Mouse (Mus musculus) midbrain, embryonic 11.5 days (tissue): ENCODE data around the gene Eml4. TPM values are rescaled to one million over a fixed set of nuclear protein-coding genes. Genes with fewer than 3 reads are reported as not detected.

Source experiments
- ATAC-seq: fragments of 200-750 bp; cut with Nextera tagmentation; 2 replicates; pipeline ENCODE4 v1.8.0; 2017; ENCODE audit warnings: moderate TSS enrichment, moderate library complexity; ENCODE audit not compliant: low FRiP score
- DNase-seq: peaks from one replicate; pipeline ENCODE4 v3.0.0; 2015; ENCODE audit warnings: low spot score; ENCODE audit errors: missing footprints
- H3K27ac ChIP-seq: fragments of 300-500 bp; sonication (generic); 2 replicates; pipeline ENCODE4 v1.5.1; 2014; ENCODE audit warnings: low read depth, low read length
- H3K27me3 ChIP-seq: fragments of 300-500 bp; sonication (generic); 2 replicates; pipeline ENCODE4 v1.6.1; 2014; ENCODE audit warnings: mild to moderate bottlenecking, low read length, moderate library complexity, mixed read lengths; ENCODE audit not compliant: control insufficient read depth, insufficient read depth
- H3K36me3 ChIP-seq: fragments of 300-500 bp; sonication (generic); 2 replicates; pipeline ENCODE4 v1.6.1; 2014; ENCODE audit warnings: mild to moderate bottlenecking, low read length, moderate library complexity, mixed read lengths; ENCODE audit not compliant: control insufficient read depth, insufficient read depth
- H3K4me1 ChIP-seq: fragments of 300-500 bp; sonication (generic); 2 replicates; pipeline ENCODE4 v1.6.1; 2014; ENCODE audit warnings: low read length; ENCODE audit not compliant: control insufficient read depth, insufficient read depth
- H3K4me2 ChIP-seq: fragments of 300-500 bp; sonication (generic); 2 replicates; pipeline ENCODE4 v1.6.1; 2014; ENCODE audit warnings: mild to moderate bottlenecking, moderate library complexity
- H3K4me3 ChIP-seq: fragments of 300-500 bp; sonication (generic); 2 replicates; pipeline ENCODE4 v1.5.1; 2014; ENCODE audit warnings: low read depth, low read length
- H3K9ac ChIP-seq: fragments of 300-500 bp; sonication (generic); 2 replicates; pipeline ENCODE4 v1.6.1; 2014; ENCODE audit warnings: low read length
- H3K9me3 ChIP-seq: fragments of 300-500 bp; sonication (generic); 2 replicates; pipeline ENCODE4 v1.6.1; 2016; ENCODE audit warnings: low read length; ENCODE audit not compliant: control insufficient read depth
- WGBS: fragments of 180-500 bp; shearing (Covaris S2); extraction: QIAGEN DNeasy Blood & Tissue Kit; methylation state at CpG from one replicate; pipeline ENCODE4 v1.1.7; 2014; 5-methylcytosine and 5-hydroxymethylcytosine counted together
- polyA plus RNA-seq: library from polyadenylated mRNA; unstranded; fragments of >200 nt; fragmentation: Nextera tagmentation; extraction: Ambion mirVana; gene quantifications from 2 replicates; pipeline ENCODE4 v1.2.1, GENCODE M21; 2014

Gene Eml4
- polyA plus RNA-seq, 1 experiment from 2014 or later = 40.5 TPM

DNA sequence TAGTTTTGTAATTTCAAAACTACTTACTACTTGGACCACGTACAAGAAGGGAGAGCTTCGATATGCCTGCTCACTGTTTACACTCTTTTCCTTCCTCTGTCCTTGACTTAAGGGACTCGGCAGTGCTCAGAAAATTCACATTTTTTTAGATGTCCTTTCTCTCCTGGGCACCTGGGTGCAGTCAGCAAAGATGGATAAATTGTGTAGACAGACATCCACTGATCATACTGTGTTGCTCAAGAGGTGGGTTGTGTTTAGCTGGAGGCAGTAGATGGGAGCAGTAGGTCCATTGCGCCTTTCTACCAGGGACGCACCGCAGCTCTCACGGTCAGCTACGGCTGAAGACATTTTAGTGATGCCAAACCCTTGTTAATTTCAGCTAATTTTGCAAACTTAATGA is 101.7 kb downstream of the Eml4 start:
- DNase-seq (peak; percentile 76), ATAC-seq (no peak)
- Histone ChIP-seq H3K36me3 (peaks cover 8% of the 10 kb centered on the region; the same call in 1 of the 2 replicates), H3K27ac (no peak overlapping the region), H3K4me2 (no peak overlapping the region), H3K9ac (no peak overlapping the region), H3K9me3 (no peaks in the 10 kb centered on the region), H3K27me3 (no peaks in the 10 kb centered on the region), H3K4me3 (no peak overlapping the region), H3K4me1 (no peaks in the 10 kb centered on the region)
- 95% methylated on average over 8 of the region's 8 CpGs for WGBS

DNA sequence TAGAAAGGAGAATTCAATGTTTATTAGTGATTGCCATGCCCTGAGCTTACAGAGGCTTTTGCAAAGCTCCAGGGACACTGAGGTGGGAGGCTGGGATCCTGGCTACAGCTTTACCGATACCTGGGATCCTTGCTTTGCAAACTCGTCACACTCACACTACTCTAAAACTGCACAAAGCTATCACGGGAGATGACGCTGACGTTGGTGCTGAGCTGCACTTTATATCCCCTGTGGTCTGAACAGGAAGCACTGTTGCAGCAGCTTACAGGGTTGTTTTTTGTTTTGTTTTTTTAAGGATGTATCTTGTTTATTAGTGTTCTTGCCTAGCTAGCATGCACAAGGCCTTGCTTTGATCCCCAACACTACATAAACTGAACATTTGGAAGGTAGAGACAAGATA is 102.9 kb downstream of the Eml4 start:
- WGBS = 86% methylated on average over 5 of the region's 5 CpGs
- peaks cover 8% of the 10 kb centered on the region; the same call in 1 of the 2 replicates for H3K36me3 ChIP-seq
- no peak for ATAC-seq

DNA sequence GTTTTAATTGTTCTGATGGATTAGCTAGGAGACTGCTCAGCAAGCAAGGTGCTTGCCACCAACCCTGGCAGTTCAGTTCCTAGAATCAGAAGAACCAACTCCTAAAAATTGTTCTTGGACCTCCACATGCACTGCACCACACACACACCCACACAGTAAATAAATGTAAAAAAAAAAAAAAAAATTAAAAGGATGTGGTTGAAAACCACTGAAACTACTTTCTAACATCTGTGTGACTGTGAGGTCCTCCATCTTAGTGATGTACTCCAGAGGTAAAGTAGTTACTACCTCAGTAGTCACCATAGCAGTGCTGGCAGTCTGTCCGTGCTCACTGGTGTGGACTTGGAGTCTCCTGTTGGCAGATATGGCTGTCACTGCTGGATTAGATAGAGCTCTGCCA is 106.5 kb downstream of the Eml4 start:
- ATAC-seq (no peak), DNase-seq (peak; percentile 23)
- Histone ChIP-seq H3K4me3 (no peak overlapping the region), H3K27ac (no peak overlapping the region), H3K36me3 (peaks cover 5% of the 10 kb centered on the region; the same call in 1 of the 2 replicates), H3K4me2 (no peak overlapping the region), H3K9me3 (no peaks in the 10 kb centered on the region), H3K27me3 (no peaks in the 10 kb centered on the region), H3K9ac (no peak overlapping the region), H3K4me1 (no peaks in the 10 kb centered on the region)
- 100% methylated on average over 1 of the region's 1 CpGs for WGBS

More for the DNA sequence above, 102.9 kb downstream of the Eml4 start:
- no peaks in the 10 kb centered on the region for H3K4me1 ChIP-seq
- no peak overlapping the region for H3K27ac ChIP-seq
- DNase-seq = no peak
- no peak overlapping the region for H3K4me3 ChIP-seq
- H3K9ac ChIP-seq = no peak overlapping the region
- H3K9me3 ChIP-seq = no peaks in the 10 kb centered on the region
- H3K4me2 ChIP-seq = no peak overlapping the region
- no peaks in the 10 kb centered on the region for H3K27me3 ChIP-seq

DNA sequence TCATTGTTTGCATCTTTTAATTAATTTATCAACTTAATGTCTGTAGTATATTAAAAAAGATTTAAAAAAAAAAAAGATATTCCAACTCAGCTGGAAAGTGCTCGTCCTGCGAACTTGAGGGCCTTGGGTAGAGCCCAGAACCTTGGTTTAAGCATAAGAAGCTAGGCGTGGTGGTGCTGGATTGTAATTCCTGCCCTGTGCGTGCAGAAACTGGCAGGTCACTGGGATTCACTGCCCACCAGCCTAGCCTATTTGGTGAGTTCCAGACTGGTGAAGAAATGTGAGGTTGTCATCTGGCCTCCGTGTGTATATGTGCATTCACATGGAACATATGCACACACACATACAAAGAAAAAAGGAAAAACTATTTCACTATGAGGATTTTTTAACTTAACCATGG is 115.2 kb downstream of the Eml4 start:
- WGBS = 94% methylated on average over 5 of the region's 5 CpGs

DNA sequence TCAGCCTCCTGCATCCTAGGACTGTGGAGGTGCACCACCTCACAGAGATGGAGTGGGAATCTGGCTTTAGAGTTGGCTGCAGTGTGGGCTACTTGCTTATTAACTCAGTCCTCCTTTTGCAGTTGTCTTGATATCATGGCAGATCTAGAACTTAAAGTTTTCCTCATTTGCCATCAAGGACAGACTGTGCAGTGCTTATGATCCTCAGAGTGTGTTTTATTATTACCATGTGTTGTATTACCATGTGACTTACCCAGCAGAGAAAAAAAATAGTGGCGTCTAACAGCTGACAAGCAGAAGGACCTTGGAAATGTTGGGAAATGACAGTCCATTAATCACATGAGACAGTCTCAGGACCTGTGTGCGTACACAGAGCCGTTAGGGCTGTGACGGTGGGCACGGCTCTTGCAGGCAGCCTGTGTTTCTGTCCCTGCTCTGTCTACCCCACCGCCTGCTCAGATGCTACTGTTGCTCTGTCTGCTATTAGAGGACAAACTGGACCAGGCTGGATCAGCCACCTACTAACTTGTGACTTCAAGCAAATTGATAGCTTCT is 116.0 kb downstream of the Eml4 start:
- ATAC-seq = no peak; the same call in 1 of the 2 replicates
- 77% methylated on average over 6 of the region's 6 CpGs for WGBS
- Histone ChIP-seq H3K36me3 (no peaks in the 10 kb centered on the region; the same call in 1 of the 2 replicates), H3K4me3 (no peak overlapping the region), H3K4me2 (no peak overlapping the region), H3K27ac (no peak overlapping the region), H3K4me1 (no peaks in the 10 kb centered on the region), H3K9me3 (no peaks in the 10 kb centered on the region), H3K27me3 (no peaks in the 10 kb centered on the region), H3K9ac (no peak overlapping the region)
- no peak for DNase-seq

More for the DNA sequence above, 115.2 kb downstream of the Eml4 start:
- peak; percentile 78 for DNase-seq
- no peak overlapping the region for H3K27ac ChIP-seq
- no peak for ATAC-seq
- no peak overlapping the region for H3K4me2 ChIP-seq
- H3K4me3 ChIP-seq = no peak overlapping the region
- H3K36me3 ChIP-seq = no peaks in the 10 kb centered on the region; the same call in 1 of the 2 replicates
- no peaks in the 10 kb centered on the region for H3K9me3 ChIP-seq
- no peaks in the 10 kb centered on the region for H3K27me3 ChIP-seq
- no peak overlapping the region for H3K9ac ChIP-seq
- no peaks in the 10 kb centered on the region for H3K4me1 ChIP-seq

DNA sequence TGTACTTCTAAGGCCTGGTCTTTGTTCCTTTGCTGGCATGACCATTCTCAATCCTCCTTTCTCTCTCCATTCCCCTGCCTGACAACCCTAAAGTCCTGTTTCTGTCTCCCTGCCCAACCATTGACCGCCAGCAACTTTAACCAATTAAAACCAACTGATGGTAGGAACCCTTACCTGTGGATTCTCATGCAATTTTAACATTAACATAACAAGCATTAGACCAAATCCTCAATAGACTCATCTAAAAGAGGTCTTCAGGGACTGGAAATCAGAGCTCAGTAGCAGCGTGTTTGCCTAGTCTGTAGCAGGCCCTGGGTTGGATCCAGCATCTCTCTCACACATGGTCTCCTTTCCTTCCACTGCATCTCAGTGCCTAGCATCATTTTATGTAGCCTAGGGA is 118.9 kb downstream of the Eml4 start:
- Histone ChIP-seq H3K27me3 (no peaks in the 10 kb centered on the region), H3K27ac (no peak overlapping the region), H3K36me3 (peaks cover 6% of the 10 kb centered on the region; the same call in 1 of the 2 replicates), H3K9me3 (no peaks in the 10 kb centered on the region), H3K4me3 (no peak overlapping the region), H3K4me2 (no peak overlapping the region), H3K9ac (no peak overlapping the region), H3K4me1 (no peaks in the 10 kb centered on the region)
- ATAC-seq = no peak
- 92% methylated on average over 2 of the region's 2 CpGs for WGBS
- DNase-seq = no peak

DNA sequence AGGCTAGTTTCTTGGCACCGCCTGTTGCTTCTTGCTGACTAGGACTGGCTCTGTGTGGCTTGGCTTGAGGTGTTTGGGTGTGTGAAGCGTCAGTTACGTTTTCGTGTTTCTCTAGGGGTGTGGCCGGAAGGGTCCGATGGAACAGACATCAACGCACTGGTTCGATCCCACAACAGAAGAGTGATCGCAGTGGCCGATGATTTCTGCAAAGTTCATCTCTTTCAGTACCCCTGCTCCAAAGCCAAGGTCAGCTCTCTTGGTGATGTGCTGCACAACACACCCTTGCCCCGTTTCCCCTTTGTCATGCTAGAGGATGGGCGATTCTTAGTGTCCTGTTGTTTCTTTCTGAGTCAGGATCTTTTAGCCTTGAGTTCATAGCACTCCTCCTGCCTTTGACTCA is 126.4 kb downstream of the Eml4 start:
- DNase-seq = no peak
- Histone ChIP-seq H3K36me3 (peaks cover 16% of the 10 kb centered on the region), H3K9ac (no peak overlapping the region), H3K27ac (no peak overlapping the region), H3K9me3 (no peaks in the 10 kb centered on the region), H3K4me3 (no peak overlapping the region), H3K4me2 (no peak overlapping the region), H3K4me1 (no peaks in the 10 kb centered on the region), H3K27me3 (no peaks in the 10 kb centered on the region)
- 94% methylated on average over 12 of the region's 12 CpGs for WGBS
- no peak for ATAC-seq

DNA sequence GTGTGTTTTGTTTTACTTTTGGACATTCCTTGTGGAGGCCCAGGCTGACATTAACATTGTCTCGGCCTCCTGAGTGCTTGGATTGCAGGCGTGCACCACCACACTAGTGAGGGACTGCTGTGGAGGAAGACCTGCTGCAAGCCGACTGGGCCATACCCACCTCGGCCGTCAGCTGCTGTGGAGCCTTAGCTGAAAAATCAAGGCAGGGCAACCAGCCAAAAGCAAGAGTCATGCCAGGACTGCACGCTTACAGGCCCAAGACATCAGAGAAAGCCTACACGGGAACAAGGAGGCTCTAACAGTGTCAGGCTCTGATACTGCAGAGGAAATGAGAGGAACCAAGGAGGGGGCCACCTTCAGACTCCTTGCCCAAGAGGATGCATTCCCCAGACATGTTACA is 130.8 kb downstream of the Eml4 start:
- no peak overlapping the region for H3K9ac ChIP-seq
- no peak overlapping the region for H3K27ac ChIP-seq
- no peak overlapping the region for H3K4me3 ChIP-seq
- WGBS = 94% methylated on average over 7 of the region's 7 CpGs
- no peaks in the 10 kb centered on the region for H3K4me1 ChIP-seq
- H3K36me3 ChIP-seq = peaks cover 11% of the 10 kb centered on the region
- ATAC-seq (no peak), DNase-seq (no peak)
- H3K27me3 ChIP-seq = no peaks in the 10 kb centered on the region
- no peaks in the 10 kb centered on the region for H3K9me3 ChIP-seq
- H3K4me2 ChIP-seq = no peak overlapping the region

DNA sequence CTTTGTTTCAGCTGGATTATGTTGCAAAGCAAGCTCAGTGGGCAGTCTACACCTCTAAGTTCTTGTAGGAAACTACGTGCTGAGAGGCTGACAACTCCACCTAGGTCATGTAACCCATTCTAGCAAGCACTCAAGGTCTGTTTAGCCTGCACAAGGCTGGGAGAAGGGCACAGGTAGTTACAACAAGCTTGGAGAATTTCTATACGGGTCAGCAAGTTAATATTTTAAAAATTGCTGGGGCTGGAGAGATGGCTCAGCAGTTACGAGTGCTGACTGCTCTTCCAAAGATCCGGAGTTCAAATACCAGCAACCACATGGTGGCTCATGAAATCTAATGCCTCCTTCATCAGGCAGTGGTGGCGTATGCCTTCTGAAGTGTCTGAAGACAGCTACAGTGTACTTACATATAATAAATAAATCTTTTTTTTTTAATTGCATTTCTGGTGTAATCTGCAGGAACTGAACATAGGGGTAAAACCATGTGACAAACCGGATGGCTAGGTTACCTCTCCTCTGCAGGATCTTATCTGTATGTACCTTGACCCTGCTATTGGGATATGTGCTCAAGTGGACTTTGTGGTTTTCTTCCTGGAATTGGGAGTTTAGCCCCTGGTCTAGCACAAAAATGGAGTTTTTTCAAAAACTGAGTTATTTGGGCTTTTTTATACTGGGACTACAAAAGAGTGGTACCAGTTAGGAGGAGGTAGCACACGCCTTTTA is 132.2 kb downstream of the Eml4 start:
- no peak for DNase-seq
- H3K9ac ChIP-seq = no peak overlapping the region
- no peak overlapping the region for H3K4me3 ChIP-seq
- no peaks in the 10 kb centered on the region for H3K9me3 ChIP-seq
- H3K27ac ChIP-seq = no peak overlapping the region
- no peak overlapping the region for H3K4me2 ChIP-seq
- WGBS = 91% methylated on average over 7 of the region's 7 CpGs
- peaks cover 7% of the 10 kb centered on the region for H3K36me3 ChIP-seq
- H3K27me3 ChIP-seq = no peaks in the 10 kb centered on the region
- no peak for ATAC-seq
- H3K4me1 ChIP-seq = no peaks in the 10 kb centered on the region
